In the genomic region with DNA sequence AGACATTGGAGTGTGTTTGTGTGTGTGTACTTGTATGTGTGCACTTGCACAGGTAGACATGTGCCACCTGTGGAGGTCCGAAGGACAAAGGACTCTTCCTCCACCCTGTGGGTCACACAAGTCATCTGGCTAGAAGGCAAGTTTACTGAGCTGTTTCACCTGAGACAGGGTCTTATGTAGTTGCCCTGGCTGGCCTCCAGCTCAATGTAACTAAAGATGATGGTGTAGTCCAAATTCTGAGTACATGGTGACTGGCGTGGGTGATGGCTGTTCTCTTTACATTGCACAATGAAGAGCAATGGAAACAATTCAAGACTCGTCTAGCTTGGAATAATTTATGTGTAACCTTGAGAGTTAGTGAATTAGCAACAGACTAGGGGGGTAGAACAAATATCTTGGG, we compare ENCODE assay signal across 23 mouse cellular contexts. TPM values are rescaled to one million over a fixed set of nuclear protein-coding genes. Genes with fewer than 3 reads are reported as not detected.
DNase-seq lines count a peak whose midpoint lies in the region; ATAC-seq and TF ChIP-seq lines count a peak whose summit lies in the region.
"Had no signal": no experiment of that assay in that cellular context is flagged by ENCODE, and none has a peak within 500 bp of the region (broad histone marks: within the 10 kb centered on the region; RNA-seq: fewer than 3 reads in every experiment).

No protein-coding gene starts in this region.

- H3K9ac ChIP-seq in liver, embryonic 11.5 days (ENCODE audit: low read depth, low read length) = no peak overlapping the region
- H3K9ac ChIP-seq in liver, postnatal 0 days (replicated peaks) = no peak overlapping the region
- H3K9ac ChIP-seq in liver, embryonic 16.5 days (ENCODE audit: low read depth, low read length) = no peak overlapping the region

- peaks cover 32% of the 10 kb centered on the region for H3K36me3 ChIP-seq in liver, embryonic 11.5 days (ENCODE audit: control insufficient read depth, insufficient read depth, low read length)
- H3K36me3 ChIP-seq in liver, postnatal 0 days (replicated peaks; ENCODE audit: insufficient read depth, low read length) = peaks cover 27% of the 10 kb centered on the region
- H3K36me3 ChIP-seq in liver, embryonic 16.5 days (ENCODE audit: control insufficient read depth, insufficient read depth) = peaks cover 26% of the 10 kb centered on the region

- H3K4me3 ChIP-seq in liver, embryonic 11.5 days (ENCODE audit: low read depth, low read length) = 0 out of 2 replicates have a peak overlapping the region, but pooled peaks have one; percentile 11
- H3K4me3 ChIP-seq in liver, postnatal 0 days (ENCODE audit: low read depth, low read length) = no peak overlapping the region
- no peak overlapping the region for H3K4me3 ChIP-seq in liver, embryonic 16.5 days (ENCODE audit: low read depth, low read length)

- no peak for TF ChIP-seq CTCF in liver, postnatal 0 days (IDR thresholded peaks at IDR 0.05; ENCODE audit: low read depth)

- ATAC-seq in liver, embryonic 11.5 days (replicated peaks; ENCODE audit: low FRiP score) = no peak
- no peak for ATAC-seq in liver, postnatal 0 days
- no peak for ATAC-seq in liver, embryonic 16.5 days (ENCODE audit: low read depth)
- no peak for ATAC-seq in erythroblast, adult 5-6 weeks (replicated peaks; ENCODE audit: low FRiP score, poor library complexity, severe bottlenecking)
- ATAC-seq: forebrain, embryonic 16.5 days had no signal

- H3K4me1 ChIP-seq in liver, embryonic 11.5 days (replicated peaks; ENCODE audit: control insufficient read depth, insufficient read depth, low read length) = peaks cover 26% of the 10 kb centered on the region
- peaks cover 32% of the 10 kb centered on the region for H3K4me1 ChIP-seq in liver, postnatal 0 days (ENCODE audit: insufficient read depth)
- H3K4me1 ChIP-seq in liver, embryonic 16.5 days (ENCODE audit: control insufficient read depth, low read depth, low read length) = peaks cover 36% of the 10 kb centered on the region

- peak; percentile 61 for DNase-seq in cerebellum, adult 9-11 months
- no peak for DNase-seq in cerebellum, postnatal 10 days
- no peak for DNase-seq in liver, embryonic 11.5 days (ENCODE audit: low spot score)
- DNase-seq in liver, postnatal 0 days = no peak
- peak; percentile 25 for DNase-seq in NIH3T3 (ENCODE audit: low read depth)
- DNase-seq in layer of hippocampus, adult 18-20 months (ENCODE audit: low spot score in 2 of 2) = no peak
- DNase-seq: cerebellum, adult 11 months; kidney, postnatal 25 days; retina, postnatal 1 day had no signal

- H3K27me3 ChIP-seq in liver, embryonic 11.5 days (replicated peaks; ENCODE audit: control insufficient read depth, insufficient read depth, low read length) = no peaks in the 10 kb centered on the region
- H3K27me3 ChIP-seq in liver, postnatal 0 days (ENCODE audit: insufficient read depth, low read length) = no peaks in the 10 kb centered on the region
- no peaks in the 10 kb centered on the region for H3K27me3 ChIP-seq in liver, embryonic 16.5 days (ENCODE audit: control insufficient read depth, insufficient read depth, low read depth, low read length)
- H3K27me3 ChIP-seq: embryonic facial prominence, embryonic 12.5 days had no signal

- peak overlapping the region; percentile 74 for H3K27ac ChIP-seq in liver, embryonic 11.5 days (ENCODE audit: low read depth, low read length)
- H3K27ac ChIP-seq in liver, postnatal 0 days (ENCODE audit: low read depth) = no peak overlapping the region
- peak overlapping the region; percentile 85; the same call in 1 of the 2 replicates for H3K27ac ChIP-seq in liver, embryonic 16.5 days (ENCODE audit: low read length)

- no peaks in the 10 kb centered on the region for H3K9me3 ChIP-seq in liver, embryonic 11.5 days (ENCODE audit: control insufficient read depth, low read length)
- H3K9me3 ChIP-seq in liver, postnatal 0 days (ENCODE audit: low read length) = no peaks in the 10 kb centered on the region
- no peaks in the 10 kb centered on the region for H3K9me3 ChIP-seq in liver, embryonic 16.5 days (replicated peaks; ENCODE audit: control insufficient read depth, low read length)
- H3K9me3 ChIP-seq: embryonic facial prominence, embryonic 12.5 days had no signal

- WGBS in liver, embryonic 11.5 days = 75% methylated on average over 3 of the region's 3 CpGs
- WGBS in liver, postnatal 0 days (ENCODE audit: insufficient replicate concordance) = 67% methylated on average over 3 of the region's 3 CpGs
- 53% methylated on average over 3 of the region's 3 CpGs for WGBS in liver, embryonic 16.5 days (ENCODE audit: insufficient replicate concordance)

- H3K4me2 ChIP-seq in liver, embryonic 11.5 days = peak overlapping the region; percentile 63
- no peak overlapping the region for H3K4me2 ChIP-seq in liver, postnatal 0 days (ENCODE audit: low read depth, low read length)
- H3K4me2 ChIP-seq in liver, embryonic 16.5 days (ENCODE audit: low read depth, low read length) = peak overlapping the region; percentile 82; the same call in 1 of the 2 replicates

- TF ChIP-seq EP300 in liver, postnatal 0 days (IDR thresholded peaks at IDR 0.05; ENCODE audit: low read depth) = no peak

RNA-seq across cellular contexts. Expression of a gene that starts 1.4 kb away (rescaled TPM):
- 21.7 and 24.3 TPM in 2 replicates for polyA plus RNA-seq in liver, embryonic 11.5 days (2014; fragmentation: Nextera tagmentation; extraction: Ambion mirVana)
- polyA plus RNA-seq in liver, postnatal 0 days (2015; fragmentation: Nextera tagmentation; extraction: Ambion mirVana) = 5.0 and 5.8 TPM in 2 replicates
- 6.3 and 7.0 TPM in 2 replicates for polyA plus RNA-seq in liver, embryonic 16.5 days (2015; fragmentation: Nextera tagmentation; extraction: Ambion mirVana)
- 1.7 and 5.0 TPM in 2 replicates for total RNA-seq in erythroblast, adult 5-6 weeks (2015; ENCODE audit: low replicate concordance)
- 2.9 and 3.5 TPM in 2 replicates for total RNA-seq in erythroblast, adult 5-6 weeks (2017; ENCODE audit: low replicate concordance)
- 10 to 100 TPM; 77.3 to 83.1 TPM for total RNA-seq in layer of hippocampus, adult 18-20 months (2021)

RNA-seq across cellular contexts. Expression of a gene that starts 21.3 kb away (rescaled TPM):
- polyA plus RNA-seq in liver, embryonic 11.5 days (2014; fragmentation: Nextera tagmentation; extraction: Ambion mirVana) = 172 and 182 TPM in 2 replicates
- polyA plus RNA-seq in liver, postnatal 0 days (2015; fragmentation: Nextera tagmentation; extraction: Ambion mirVana) = 37.8 and 43.5 TPM in 2 replicates
- polyA plus RNA-seq in liver, embryonic 16.5 days (2015; fragmentation: Nextera tagmentation; extraction: Ambion mirVana) = 86.0 and 89.7 TPM in 2 replicates
- total RNA-seq in erythroblast, adult 5-6 weeks (2015; ENCODE audit: low replicate concordance) = 34.4 and 53.7 TPM in 2 replicates
- 66.2 and 103 TPM in 2 replicates for total RNA-seq in erythroblast, adult 5-6 weeks (2017; ENCODE audit: low replicate concordance)
- under 1 TPM; 0.48 to 0.50 TPM for total RNA-seq in layer of hippocampus, adult 18-20 months (2021)

RNA-seq across cellular contexts. Expression of a gene that starts 24.3 kb away (rescaled TPM):
- polyA plus RNA-seq in liver, embryonic 11.5 days (2014; fragmentation: Nextera tagmentation; extraction: Ambion mirVana) = not detected in 2 replicates
- not detected in 2 replicates for polyA plus RNA-seq in liver, postnatal 0 days (2015; fragmentation: Nextera tagmentation; extraction: Ambion mirVana)
- not detected in 2 replicates for polyA plus RNA-seq in liver, embryonic 16.5 days (2015; fragmentation: Nextera tagmentation; extraction: Ambion mirVana)
- total RNA-seq in erythroblast, adult 5-6 weeks (2015; ENCODE audit: low replicate concordance) = not detected in 2 replicates
- not detected in 2 replicates for total RNA-seq in erythroblast, adult 5-6 weeks (2017; ENCODE audit: low replicate concordance)
- total RNA-seq in layer of hippocampus, adult 18-20 months (2021) = not detected
- total RNA-seq: gastrocnemius, adult 8-10 months; hematopoietic stem cell, adult 5-6 weeks had no signal
- polyA plus RNA-seq: embryonic facial prominence, embryonic 12.5 days; forebrain, embryonic 16.5 days; heart, embryonic 11.5 days; intestine, embryonic 14.5 days; limb, embryonic 14.5 days; macrophage; midbrain, embryonic 16.5 days; neural tube, embryonic 14.5 days; small intestine, adult 2 months; stomach, embryonic 16.5 days had no signal

RNA-seq across cellular contexts. Expression of a gene that starts 31.7 kb away (rescaled TPM):
- polyA plus RNA-seq in liver, embryonic 11.5 days (2014; fragmentation: Nextera tagmentation; extraction: Ambion mirVana) = 48.4 and 53.7 TPM in 2 replicates
- polyA plus RNA-seq in liver, postnatal 0 days (2015; fragmentation: Nextera tagmentation; extraction: Ambion mirVana) = 25.8 and 26.8 TPM in 2 replicates
- polyA plus RNA-seq in liver, embryonic 16.5 days (2015; fragmentation: Nextera tagmentation; extraction: Ambion mirVana) = 35.9 and 37.6 TPM in 2 replicates
- total RNA-seq in erythroblast, adult 5-6 weeks (2015; ENCODE audit: low replicate concordance) = 3.1 and 4.0 TPM in 2 replicates
- 5.4 and 5.9 TPM in 2 replicates for total RNA-seq in erythroblast, adult 5-6 weeks (2017; ENCODE audit: low replicate concordance)
- total RNA-seq in layer of hippocampus, adult 18-20 months (2021) = 10 to 100 TPM; 19.1 to 21.8 TPM

RNA-seq across cellular contexts. Expression of a gene that starts 47.8 kb away (rescaled TPM):
- polyA plus RNA-seq in liver, embryonic 11.5 days (2014; fragmentation: Nextera tagmentation; extraction: Ambion mirVana) = 5.8 and 6.2 TPM in 2 replicates
- polyA plus RNA-seq in liver, postnatal 0 days (2015; fragmentation: Nextera tagmentation; extraction: Ambion mirVana) = 2.6 and 3.1 TPM in 2 replicates
- polyA plus RNA-seq in liver, embryonic 16.5 days (2015; fragmentation: Nextera tagmentation; extraction: Ambion mirVana) = 3.4 and 4.2 TPM in 2 replicates
- total RNA-seq in erythroblast, adult 5-6 weeks (2015; ENCODE audit: low replicate concordance) = 2.5 and 5.0 TPM in 2 replicates
- 1.3 and 2.8 TPM in 2 replicates for total RNA-seq in erythroblast, adult 5-6 weeks (2017; ENCODE audit: low replicate concordance)
- total RNA-seq in layer of hippocampus, adult 18-20 months (2021) = 1 to 10 TPM; 7.9 to 8.2 TPM

Comparison
In these comparisons a context has a peak if more than half of its experiments do, and no peak if none do; other contexts are left out.
1. DNase-seq: peak in cerebellum, adult 9-11 months (single experiment) and NIH3T3 (single experiment); none in cerebellum, postnatal 10 days (0 of 2), liver, embryonic 11.5 days (single experiment), liver, postnatal 0 days (single experiment) and layer of hippocampus, adult 18-20 months (0 of 2).